Mouse (Mus musculus) layer of hippocampus, postnatal 14 days (tissue): ENCODE results near the gene Nkiras2. TPM values are rescaled to one million over a fixed set of nuclear protein-coding genes. Genes with fewer than 3 reads are reported as not detected.
"Not testable (repeated sequence)": the region's sequence is repeated elsewhere in the genome, so short reads cannot be mapped to it uniquely, and the experiment has no call there.

Experiments used
- DNase-seq, 2 experiments: peaks; one replicate each; pipeline ENCODE4 v3.0.0; 2021 to 2022; ENCODE audit warnings: low spot score in 2 of 2, mixed read lengths in 1 of 2
- long read RNA-seq, 2 experiments: library from polyadenylated mRNA; stranded (forward); transcript quantifications; one replicate each; pipeline ENCODE4 v2.0.0; 2021
- total RNA-seq, 2 experiments: library from RNA; stranded (reverse); gene quantifications; 2 replicates each; pipeline ENCODE4 v1.2.3; 2021

Gene Nkiras2
- 10 to 100 TPM; 22.8 to 23.0 TPM for total RNA-seq
- long read RNA-seq, experiment 1, transcript Nkiras2-201 (4 exons, 2,097 nt), result major isoform, 42 of 46 reads
- long read RNA-seq, experiment 1, partial matches to known transcripts, result 1 of 46 reads
- long read RNA-seq, experiment 1, other reads (novel, unspliced or antisense), result 3 of 46 reads
- long read RNA-seq, experiment 2, transcript Nkiras2-201 (4 exons, 2,097 nt), result major isoform, 28 of 37 reads
- long read RNA-seq, experiment 2, partial matches to known transcripts, result 4 of 37 reads
- long read RNA-seq, experiment 2, other reads (novel, unspliced or antisense), result 5 of 37 reads

DNA sequence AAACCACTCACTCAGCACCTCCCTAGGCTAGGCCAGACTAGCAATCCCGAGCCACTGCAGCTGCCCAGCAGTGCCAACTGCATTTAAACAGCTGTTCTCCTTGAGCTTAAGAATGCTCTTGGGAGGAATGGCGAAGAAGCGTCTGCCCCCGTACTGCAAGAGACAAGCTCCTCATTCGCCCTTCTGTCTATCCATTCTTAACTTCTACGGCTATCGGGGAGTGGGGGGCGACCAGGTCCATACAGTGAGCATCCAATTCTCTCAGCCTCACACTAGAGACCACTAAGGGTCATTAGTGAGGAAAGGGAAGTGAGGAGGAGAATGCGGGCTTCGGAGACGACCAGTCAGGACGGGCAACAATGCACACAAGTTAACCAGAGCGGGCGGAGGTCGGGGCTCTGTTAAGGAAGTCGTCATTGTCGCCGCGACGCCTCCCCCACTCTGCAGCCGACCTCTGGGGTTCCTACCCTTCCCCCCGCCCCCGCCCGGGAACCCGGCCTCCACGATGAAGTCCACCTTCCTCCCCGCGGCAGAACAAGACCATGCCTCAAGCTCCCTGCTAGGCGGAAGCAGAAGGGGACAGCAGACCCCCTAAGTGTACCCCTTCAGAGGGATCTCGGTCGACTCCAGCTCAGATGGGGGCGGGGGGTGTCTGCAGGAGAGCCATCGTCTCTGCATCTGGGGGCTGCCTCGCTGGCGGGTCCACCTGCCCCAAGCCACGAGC, at the start of gene Nkiras2:
TSS of gene Nkiras2 (plus strand) at position 484 of the 724 bp plus-strand sequence.
- peak in 1 of 2 experiments; percentile 54 for DNase-seq

DNA sequence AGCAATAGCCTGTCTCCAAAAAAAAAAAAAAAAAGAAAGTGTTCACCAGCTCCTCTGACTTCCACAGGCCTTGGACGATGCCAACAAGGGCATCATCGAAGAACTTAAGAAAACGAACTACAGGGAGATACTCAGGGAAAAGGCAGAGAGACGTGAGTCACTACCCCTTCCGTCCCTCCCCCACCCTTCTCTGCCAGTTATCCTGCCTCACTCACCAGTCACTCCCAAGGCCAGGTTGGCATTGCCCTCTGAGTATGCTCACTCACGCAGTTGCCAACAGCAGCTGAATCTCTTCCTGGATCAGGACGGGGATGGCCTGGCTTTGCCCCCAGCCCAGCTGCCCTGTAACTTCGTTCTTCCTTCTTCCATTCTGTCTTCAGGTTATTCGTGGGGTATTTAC, 49.3 kb upstream of the Nkiras2 start:
- DNase-seq, result no peak

DNA sequence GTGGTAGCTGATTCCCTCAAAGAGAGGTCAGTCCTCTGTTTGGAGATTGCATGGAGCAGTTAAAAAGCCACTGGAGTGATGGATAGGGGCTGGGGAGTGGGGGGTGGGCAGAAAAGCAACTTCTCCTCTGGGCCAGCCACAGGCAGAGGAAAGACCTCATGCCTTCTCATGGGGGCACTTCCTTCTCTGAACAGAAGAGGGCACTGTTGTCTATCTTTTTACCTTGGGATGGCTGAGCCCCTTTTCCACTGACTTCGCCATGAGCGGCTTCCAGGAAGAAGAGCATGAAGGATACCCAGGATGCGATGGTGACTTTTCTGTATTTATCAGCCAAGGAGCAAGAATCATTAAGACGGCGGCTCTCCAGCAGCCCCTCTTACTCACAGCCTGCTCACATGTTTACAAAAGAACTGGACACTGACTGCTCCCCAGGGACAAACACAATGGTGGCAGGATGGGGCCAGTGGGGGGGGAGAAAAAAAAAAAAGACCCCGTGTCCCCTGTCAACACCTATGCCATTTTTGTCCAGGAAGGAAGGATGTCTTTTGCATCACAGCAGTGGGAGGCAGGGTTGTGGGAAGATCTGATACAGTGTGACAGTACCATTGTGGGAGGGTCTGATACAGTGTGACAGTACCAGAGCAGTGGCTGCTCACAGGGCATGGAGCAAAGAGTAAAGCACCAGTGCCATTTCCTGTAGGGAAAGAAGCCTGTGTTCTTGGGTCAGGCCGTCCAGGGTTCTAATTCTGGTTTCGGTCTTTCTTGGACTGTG, 48.4 kb upstream of the Nkiras2 start:
- peak; percentile 78 to 88 for DNase-seq

DNA sequence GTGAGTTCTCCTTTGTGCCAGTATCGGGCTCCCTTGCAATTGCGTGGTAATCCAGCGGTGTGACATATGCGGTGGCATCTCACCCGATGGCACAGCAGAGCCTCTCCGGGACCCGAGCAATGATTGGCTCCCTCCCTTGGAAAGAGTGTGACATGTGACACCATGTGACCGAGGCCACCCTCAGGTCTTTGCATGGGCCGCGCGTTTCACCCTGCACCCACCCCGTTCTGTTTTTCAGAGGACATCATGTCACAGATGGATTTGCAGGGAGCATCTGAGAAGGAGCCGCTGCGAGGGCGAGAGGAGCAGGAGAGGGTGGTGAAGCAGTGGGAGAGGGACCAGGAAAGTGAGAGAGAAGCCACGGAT, 47.9 kb upstream of the Nkiras2 start:
- peak in 1 of 2 experiments; percentile 28 for DNase-seq

DNA sequence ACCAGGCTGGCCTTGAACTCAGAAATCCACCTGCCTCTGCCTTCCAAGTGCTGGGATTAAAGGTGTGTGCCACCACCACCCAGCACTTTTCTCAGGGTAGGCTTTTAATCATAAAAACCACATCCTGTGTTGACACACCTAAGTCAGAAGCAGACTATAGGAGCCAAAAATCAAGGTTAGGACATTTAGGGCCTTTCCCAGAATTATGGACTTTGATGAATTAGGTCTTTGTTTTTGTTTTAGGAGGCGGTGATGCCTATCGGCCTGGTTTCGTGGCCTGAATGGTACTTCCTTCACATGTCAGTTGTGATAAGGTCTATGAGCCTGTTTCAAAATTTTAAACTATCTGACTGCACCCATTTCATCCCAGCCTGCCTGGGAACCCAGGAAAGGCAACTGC, 44.9 kb upstream of the Nkiras2 start:
- no peak for DNase-seq

DNA sequence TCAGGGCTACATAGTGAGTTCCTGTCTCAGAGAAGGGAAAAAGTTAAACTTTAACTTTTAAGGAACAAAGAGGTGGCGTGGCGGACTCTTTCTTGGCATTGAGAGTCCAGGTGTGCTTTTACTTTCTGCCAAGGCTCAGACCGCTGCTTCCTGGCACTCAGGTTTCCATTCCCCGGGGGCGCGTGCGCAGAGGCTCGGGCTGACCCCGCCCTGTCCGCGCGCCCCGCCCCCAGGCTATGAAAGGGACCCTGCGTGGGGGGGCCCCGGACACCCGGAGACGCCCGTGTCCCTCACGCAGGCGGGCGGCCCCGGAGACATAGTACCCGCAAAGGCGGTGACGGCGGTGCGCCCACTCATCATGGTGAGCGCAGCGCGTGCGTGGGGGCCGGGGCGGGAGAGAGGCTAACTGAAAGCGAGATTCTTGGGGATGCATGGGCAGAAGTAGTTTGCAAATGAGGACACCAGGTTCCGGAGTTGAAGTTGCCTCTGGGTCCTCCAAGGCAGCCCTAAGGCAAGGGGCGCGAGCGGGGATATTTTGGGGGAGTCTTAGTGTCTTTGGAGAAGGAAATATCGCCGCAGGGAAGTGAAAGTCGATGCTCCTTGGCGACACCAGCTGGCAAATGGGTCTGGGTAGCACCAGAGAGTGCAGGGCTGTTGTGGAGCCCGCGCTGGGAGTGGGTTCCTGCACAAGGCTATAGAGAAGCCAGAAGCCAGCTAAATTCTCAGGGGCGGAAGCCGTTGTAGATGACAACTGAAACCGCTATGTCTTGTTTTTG, 44.1 kb upstream of the Nkiras2 start, which contains the start of gene Cnp:
TSS of gene Cnp (plus strand) at position 197 of the 776 bp plus-strand sequence.
- DNase-seq, result peak; percentile 49 to 64

DNA sequence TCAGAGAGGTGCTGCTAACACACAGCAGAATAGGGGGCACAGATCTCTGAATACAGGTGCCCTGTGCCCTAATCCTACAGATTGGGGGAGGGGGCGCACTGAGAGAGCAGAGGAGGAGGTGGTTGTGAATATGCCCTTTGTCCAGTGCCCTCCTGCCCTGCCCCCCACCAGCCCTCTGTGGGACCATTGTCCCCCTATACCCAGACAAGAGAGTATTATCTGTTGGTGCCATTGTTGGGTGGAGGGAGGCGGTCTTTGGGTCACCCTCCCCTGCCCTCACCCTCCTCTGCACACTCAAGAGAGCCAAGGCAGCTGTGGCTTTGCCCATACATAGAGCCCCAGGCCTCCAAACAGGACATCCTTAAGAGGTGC, 43.6 kb upstream of the Nkiras2 start:
- peak in 1 of 2 experiments; percentile 54 for DNase-seq

DNA sequence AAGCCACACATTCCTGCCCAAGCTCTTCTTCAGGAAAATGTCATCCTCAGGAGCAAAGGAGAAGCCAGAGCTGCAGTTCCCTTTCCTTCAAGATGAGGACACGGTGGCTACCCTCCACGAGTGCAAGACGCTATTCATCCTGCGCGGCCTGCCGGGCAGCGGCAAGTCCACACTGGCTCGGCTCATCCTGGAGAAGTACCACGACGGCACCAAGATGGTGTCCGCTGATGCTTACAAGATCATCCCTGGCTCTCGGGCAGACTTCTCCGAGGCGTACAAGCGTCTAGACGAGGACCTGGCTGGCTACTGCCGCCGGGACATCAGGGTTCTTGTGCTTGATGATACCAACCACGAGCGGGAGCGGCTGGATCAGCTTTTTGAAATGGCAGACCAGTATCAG, 42.8 kb upstream of the Nkiras2 start:
- no peak for DNase-seq

DNA sequence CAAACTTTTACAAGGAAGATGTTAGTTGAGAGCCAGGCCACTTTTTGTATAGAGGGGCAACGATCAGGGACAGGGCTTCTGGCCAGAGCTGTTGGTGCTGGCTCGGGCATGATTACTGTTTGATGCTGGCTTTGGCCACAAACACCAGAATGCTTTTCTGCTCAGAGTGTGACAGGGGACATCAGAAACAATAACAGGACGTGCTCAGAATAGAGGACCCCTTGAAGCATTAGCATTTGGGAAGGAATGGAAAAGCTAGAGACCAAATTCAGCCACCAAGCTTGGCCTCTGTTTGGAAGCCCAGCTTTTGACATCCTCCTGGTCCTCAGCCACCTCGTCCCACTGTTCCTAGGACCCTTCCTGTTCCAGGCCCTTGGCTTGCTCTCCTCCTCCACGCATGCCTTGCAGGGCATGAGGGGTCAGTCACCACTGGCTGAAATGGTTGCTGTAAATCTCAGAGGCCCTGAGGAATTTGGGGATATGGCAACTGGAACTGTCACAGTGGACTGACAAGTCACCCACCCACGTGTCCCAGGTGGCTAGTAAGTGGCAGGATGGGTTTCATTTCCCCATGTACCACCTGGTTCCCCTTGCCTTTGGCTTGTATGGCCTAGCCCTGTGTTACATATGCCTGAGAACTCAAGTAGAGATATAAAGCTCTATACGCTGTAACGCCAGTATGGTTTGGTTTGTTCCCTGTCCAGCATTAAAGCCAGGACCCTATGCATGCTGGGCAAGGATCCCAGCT, 41.0 kb upstream of the Nkiras2 start:
- DNase-seq, result peak in 1 of 2 experiments; percentile 43

DNA sequence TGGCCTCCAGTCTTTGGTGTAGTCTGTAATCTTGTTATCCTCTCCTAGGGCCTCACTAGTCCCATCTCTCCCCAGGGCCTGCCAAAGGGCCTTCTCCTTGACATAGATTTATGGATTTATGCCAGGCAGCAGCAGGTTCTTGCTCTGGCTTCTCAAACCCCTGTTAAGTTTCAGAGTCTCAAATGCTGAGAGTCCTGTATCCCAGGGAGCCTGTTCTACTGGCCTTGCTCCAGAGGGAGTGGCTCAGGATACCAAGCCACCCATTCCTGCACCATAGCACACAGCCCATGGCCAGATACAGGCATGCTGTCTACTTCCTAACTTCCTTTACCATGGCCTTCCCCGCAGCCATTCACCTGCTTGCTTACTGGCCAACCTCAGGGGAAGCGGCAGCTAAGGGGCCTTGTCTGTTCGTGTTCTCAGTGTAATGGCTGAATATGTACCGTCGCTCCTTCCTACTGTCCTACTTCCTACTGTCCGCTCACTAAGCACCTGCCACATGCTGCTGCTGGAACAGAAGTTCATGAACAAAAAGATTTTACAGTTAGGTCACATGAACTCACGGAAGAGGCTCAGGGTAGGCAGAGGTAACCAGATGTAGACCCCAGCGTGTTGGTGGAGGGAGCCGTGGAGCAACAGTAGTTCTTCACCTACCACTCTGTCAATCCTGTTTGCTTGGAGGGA, 39.8 kb upstream of the Nkiras2 start:
- DNase-seq, result no peak

DNA sequence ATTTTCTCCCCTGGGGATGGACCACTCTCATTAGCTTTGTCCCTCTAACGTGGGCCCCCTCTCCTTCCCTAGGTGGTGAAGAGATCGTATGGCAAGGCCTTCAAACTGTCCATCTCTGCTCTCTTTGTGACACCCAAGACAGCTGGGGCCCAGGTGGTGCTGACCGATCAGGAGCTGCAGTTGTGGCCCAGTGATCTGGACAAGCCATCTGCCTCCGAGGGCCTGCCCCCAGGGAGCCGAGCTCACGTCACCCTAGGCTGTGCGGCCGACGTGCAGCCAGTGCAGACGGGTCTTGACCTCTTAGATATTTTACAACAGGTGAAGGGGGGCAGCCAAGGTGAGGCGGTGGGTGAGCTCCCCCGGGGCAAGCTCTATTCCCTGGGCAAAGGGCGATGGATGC, 38.8 kb upstream of the Nkiras2 start:
- no peak for DNase-seq

DNA sequence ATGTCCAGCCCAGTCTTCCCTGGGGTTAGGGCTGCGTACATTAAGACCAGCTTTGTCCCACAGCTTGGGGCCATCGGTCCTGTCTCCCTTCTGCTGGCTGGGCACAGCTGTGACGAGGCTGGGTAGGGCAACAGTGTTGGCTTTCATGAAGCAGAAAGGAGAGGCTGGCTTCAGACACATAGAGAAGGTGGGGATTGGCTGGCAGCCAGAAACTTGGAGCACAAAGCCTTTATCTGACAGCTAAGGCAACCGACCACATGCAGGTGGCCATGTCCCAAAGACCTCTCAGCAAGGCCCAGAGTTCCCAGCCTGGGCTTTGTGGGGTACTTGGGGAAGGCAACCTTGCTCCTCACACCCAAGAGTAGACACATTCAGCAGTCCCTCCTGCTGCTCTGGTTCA, 37.3 kb upstream of the Nkiras2 start:
- DNase-seq, result peak; percentile 41 to 52

DNA sequence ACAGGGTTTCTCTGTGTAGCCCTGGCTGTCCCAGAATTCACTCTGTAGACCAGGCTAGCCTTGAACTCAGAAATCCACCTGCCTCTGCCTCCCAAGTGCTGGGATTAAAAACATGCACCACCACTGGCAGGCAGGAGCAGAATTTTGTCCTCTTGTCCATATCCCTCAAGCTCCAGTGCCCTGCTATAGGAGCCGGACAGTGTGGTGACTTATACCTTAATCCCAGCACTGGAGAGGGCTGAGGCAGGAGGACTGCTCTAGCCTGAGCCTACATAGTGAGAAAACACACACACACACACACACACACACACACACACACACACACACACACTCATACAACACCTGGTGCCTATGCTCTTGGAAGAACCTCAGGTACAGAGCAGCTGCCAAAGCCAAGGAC, 36.6 kb upstream of the Nkiras2 start:
- not testable (repeated sequence) for DNase-seq

DNA sequence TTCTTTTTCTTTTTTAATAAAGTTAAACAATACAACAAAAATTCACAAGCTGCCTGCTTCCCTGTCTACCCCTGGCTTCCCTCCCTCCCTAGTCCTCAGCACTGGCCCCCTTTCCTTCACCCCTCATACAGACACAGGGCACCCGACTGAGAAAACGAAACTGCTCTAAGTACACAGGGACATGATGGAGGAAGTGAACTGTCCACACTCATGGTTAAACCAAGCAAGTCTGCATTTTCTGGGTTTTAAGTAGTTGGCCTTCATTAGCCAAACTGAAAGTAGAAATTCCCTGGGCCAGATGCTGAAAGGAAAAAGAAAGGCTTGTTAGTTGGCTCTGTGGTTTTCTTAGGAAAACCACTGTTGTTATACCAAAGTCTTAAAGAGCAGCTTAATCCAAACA, 36.2 kb upstream of the Nkiras2 start:
- no peak for DNase-seq

DNA sequence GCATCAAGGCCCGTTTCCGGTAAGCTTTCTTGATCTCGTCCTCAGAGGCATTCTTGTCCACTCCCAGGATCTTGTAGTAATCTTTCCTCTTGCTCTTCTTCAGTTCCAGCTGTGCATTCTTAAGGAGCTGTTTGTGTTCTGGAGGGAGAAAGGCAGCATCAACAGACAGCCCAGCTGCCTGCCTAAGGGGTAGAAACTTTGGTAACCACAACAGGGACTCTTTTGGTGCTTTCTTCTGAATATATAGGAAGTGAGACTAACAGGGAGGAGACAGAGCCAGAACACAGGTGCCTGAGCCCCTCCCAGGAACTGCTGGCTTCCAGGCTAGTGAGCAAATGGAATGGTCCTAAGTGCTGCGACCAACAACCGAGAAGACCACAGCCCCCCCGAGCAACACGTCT, 34.5 kb upstream of the Nkiras2 start:
- no peak for DNase-seq

DNA sequence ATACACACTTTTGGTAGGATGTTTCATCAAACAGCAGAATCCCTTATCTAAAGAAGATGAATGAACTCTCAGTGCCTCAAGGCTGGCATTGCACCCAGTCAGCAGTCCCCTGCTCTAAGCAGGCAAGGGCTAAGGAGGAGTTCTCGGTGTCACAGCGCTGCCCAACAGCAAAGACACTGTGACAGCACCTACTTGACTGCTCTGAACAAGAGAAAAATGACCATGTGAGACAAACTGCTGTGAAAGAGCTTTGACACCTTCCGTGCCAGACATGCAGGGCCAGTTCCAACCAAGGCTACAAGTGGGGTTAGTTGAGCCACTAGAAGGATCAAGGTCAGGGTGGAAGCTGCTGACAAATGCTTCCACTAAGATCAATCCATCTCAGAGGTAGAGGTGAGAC, 33.9 kb upstream of the Nkiras2 start:
- DNase-seq, result no peak

DNA sequence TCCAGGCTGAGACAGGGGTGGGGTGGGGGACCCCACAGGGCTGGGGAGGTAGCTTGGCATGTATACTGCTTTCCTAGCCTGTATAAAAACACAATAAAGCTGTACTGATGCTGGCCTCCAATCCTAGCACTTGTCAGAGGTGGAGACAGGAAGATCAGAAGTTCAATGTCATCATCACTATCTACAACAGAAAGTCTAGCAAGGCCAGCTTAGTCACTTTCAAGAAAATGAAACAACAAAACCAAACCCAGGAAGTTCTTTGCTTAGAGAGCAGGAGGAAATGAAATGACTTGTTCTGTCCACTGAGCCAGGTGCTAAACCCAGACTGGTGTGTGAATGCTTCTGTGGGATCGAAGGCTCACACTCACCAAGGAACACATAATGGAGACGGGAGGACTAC, 30.6 kb upstream of the Nkiras2 start:
- DNase-seq, result no peak

DNA sequence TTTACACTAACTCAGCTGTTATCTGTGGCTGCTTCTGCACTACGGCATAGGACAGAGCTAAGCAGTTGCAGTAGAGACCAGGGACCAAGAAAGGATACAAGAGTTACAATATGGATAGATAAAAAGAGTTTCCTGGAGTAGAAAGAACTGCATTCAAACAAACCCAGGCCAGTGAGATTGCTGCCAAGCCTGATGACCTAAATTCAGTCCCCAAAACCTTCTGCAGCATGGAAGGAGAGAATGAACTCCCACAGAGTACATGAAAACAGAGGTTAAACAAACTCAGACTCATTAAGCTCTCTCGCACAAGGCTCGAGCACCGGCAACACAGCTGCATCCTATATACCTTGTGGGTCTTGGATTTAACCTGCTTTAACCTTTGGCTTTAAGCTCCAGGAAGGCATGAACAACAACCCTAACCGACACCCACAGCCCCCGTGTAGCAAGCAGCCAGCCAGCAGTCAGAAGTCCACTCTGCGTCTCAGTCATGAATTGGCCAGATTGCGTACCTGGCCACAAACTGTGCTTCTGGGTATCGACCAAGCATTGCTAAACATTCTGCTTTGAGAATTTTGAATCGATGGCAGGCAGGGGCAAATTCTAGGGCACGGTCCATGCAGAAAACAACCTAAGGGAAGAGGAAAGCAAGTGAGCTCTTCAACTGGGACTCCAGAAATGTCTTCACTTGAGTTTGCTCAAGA, 26.5 kb upstream of the Nkiras2 start:
- no peak for DNase-seq

DNA sequence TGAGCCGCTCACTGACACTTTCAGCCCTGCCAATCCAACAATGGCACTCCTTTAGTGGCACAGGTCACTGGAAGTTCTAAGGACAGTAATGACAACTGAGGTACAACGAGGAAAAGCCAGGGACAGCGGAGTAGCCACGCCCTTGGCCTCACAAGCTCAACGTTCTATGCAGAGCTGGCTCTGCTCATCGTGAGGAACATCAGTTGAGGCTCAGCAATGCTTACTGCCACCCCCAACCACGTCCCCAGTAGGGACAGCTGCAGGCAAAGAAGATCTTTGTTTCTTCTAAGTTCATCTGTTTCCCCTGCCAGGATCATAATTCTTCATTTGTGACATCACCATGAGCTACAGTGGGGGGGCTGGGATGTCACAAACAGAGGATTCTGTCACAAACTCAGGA, 24.4 kb upstream of the Nkiras2 start:
- DNase-seq, result no peak
